Mouse (Mus musculus): Measurements from ENCODE around the gene Vmn1r54. TPM values are rescaled to one million over a fixed set of nuclear protein-coding genes. Genes with fewer than 3 reads are reported as not detected.
"Not testable (repeated sequence)": the region's sequence is repeated elsewhere in the genome, so short reads cannot be mapped to it uniquely, and the experiment has no call there.

The Vmn1r54 gene
- polyA plus RNA-seq (2012; rRNA removed) = not detected in 2 replicates

GRCm38 (mm10) chr6:90246000-90246399 is at the start of gene Vmn1r54:
Gene Vmn1r54, plus strand, starts transcription at chr6:90246300.
- DNase-seq (ENCODE audit: low read depth) = no peak
- TF ChIP-seq POLR2A (IDR thresholded peaks at IDR 0.05; ENCODE audit: borderline replicate concordance, extremely low read depth, insufficient read depth, insufficient read length, poor library complexity, severe bottlenecking) (no peak), CTCF (IDR thresholded peaks at IDR 0.05; ENCODE audit: borderline replicate concordance, extremely low read depth, insufficient read depth, insufficient read length) (no peak)

GRCm38 (mm10) chr6:90202493-90202892 is 43.6 kb upstream of the Vmn1r54 start, which contains the start of gene V1ra8:
Gene V1ra8, plus strand, starts transcription at chr6:90202793.
- DNase-seq (ENCODE audit: low read depth) = not testable (repeated sequence)

DNA sequence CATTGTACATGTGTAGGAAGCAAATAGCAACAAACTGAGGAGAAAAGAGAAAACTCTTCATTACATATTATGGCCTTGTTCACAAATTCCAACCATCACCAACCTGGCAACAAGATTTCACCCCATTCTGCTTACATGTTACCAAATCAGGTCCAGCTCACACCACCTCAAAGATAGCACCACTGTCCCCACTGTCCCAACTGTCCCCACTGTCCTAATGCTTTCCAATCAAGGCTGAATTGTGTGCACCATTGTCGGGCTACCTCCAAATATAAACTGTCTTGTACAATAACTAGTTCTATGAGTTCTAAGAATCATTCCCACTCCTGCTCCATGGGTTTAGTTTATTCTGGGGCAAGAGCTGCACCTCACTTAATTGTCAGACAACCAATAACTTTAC is 21.8 kb upstream of the Vmn1r54 start, which contains the start of gene Vmn1r53:
Gene Vmn1r53 (minus strand): TSS at position 101 of the 400 bp plus-strand sequence.
- TF ChIP-seq POLR2A (IDR thresholded peaks at IDR 0.05; ENCODE audit: borderline replicate concordance, extremely low read depth, insufficient read depth, insufficient read length, poor library complexity, severe bottlenecking) (no peak), CTCF (IDR thresholded peaks at IDR 0.05; ENCODE audit: borderline replicate concordance, extremely low read depth, insufficient read depth, insufficient read length) (no peak)
- DNase-seq (ENCODE audit: low read depth) = no peak

DNA sequence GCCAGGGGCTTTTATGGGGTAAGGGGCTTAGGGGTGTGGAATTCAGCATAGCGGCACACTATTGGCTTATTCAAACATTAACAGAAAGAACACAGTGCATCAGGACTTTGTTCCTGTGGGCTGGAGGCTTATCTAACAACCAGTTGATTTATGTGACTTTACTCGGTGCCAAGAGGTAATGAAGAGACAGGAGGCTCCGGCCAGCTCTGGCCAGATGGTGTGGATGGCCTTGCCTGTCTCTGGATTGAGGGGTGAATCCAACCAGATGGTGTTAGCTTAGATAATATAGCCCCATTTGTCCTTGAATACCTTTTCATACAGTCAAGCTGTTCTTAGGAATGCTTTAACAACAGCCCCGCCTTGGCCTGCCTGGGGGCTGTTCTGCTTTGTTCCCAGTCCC is 14.0 kb upstream of the Vmn1r54 start:
- not testable (repeated sequence) for DNase-seq (ENCODE audit: low read depth)

DNA sequence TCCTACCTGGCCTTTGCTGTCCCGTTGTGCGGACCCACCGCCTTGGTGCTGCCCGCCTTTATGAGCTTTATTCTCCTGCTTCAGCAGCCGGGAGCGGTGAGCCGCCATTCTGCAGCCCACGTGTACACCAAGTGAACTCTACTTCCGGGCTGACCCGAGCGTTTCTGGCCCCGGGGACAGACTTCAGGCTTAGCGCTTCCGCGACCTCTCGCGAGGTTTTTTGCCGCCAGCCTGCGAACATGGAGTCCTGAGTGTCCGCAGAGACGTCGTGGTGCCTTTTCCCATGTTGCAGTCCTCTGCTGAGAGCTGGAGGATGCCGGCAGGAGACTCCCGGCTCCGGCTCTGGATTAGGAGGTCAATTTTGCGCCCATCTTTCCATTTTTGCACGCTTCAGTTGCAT is 13.4 kb upstream of the Vmn1r54 start:
- TF ChIP-seq POLR2A (IDR thresholded peaks at IDR 0.05; ENCODE audit: borderline replicate concordance, extremely low read depth, insufficient read depth, insufficient read length, poor library complexity, severe bottlenecking) (no peak), CTCF (IDR thresholded peaks at IDR 0.05; ENCODE audit: borderline replicate concordance, extremely low read depth, insufficient read depth, insufficient read length) (no peak)
- no peak for DNase-seq (ENCODE audit: low read depth)

DNA sequence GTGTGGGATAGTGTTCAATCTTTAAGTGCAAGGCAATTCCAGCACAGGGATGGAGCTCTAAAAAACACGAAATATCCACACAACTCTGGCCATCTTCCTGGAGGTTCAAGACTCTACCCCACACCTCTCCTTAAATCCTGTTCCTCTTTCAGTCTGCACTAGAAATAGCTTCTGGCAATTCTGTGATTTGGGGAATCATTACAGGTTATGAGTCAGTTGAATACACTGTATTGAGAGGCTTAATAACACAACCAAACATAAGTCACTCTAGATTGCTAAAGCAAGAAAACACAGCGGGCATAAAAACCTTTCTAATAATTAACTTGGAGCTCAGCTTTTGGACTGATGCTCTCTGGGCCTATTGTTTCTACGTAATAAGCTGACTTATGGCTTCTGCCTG is 2.1 kb upstream of the Vmn1r54 start:
- TF ChIP-seq CTCF (IDR thresholded peaks at IDR 0.05; ENCODE audit: borderline replicate concordance, extremely low read depth, insufficient read depth, insufficient read length) (no peak), POLR2A (IDR thresholded peaks at IDR 0.05; ENCODE audit: borderline replicate concordance, extremely low read depth, insufficient read depth, insufficient read length, poor library complexity, severe bottlenecking) (no peak)
- DNase-seq (ENCODE audit: low read depth) = no peak

- DNase-seq (ENCODE audit: low read depth) = peak; percentile 7
- no peak for TF ChIP-seq POLR2A (IDR thresholded peaks at IDR 0.05; ENCODE audit: borderline replicate concordance, extremely low read depth, insufficient read depth, insufficient read length, poor library complexity, severe bottlenecking)
- TF ChIP-seq CTCF (IDR thresholded peaks at IDR 0.05; ENCODE audit: borderline replicate concordance, extremely low read depth, insufficient read depth, insufficient read length) = peak; percentile 35; the same call in 1 of the 2 replicates
Measured at GRCm38 (mm10) chr6:90288265-90288664, 42.2 kb downstream of the Vmn1r54 start.

GRCm38 (mm10) chr6:90300919-90301318 is 54.8 kb downstream of the Vmn1r54 start, which contains the start of gene BC048671:
Gene BC048671, plus strand, starts transcription at chr6:90301219.
- TF ChIP-seq CTCF (IDR thresholded peaks at IDR 0.05; ENCODE audit: borderline replicate concordance, extremely low read depth, insufficient read depth, insufficient read length) (no peak), POLR2A (IDR thresholded peaks at IDR 0.05; ENCODE audit: borderline replicate concordance, extremely low read depth, insufficient read depth, insufficient read length, poor library complexity, severe bottlenecking) (no peak)
- no peak for DNase-seq (ENCODE audit: low read depth)

- no peak for TF ChIP-seq CTCF (IDR thresholded peaks at IDR 0.05; ENCODE audit: borderline replicate concordance, extremely low read depth, insufficient read depth, insufficient read length)
- TF ChIP-seq POLR2A (IDR thresholded peaks at IDR 0.05; ENCODE audit: borderline replicate concordance, extremely low read depth, insufficient read depth, insufficient read length, poor library complexity, severe bottlenecking) = no peak
- no peak for DNase-seq (ENCODE audit: low read depth)
Measured at GRCm38 (mm10) chr6:90306315-90306975, 60.3 kb downstream of the Vmn1r54 start.

DNA sequence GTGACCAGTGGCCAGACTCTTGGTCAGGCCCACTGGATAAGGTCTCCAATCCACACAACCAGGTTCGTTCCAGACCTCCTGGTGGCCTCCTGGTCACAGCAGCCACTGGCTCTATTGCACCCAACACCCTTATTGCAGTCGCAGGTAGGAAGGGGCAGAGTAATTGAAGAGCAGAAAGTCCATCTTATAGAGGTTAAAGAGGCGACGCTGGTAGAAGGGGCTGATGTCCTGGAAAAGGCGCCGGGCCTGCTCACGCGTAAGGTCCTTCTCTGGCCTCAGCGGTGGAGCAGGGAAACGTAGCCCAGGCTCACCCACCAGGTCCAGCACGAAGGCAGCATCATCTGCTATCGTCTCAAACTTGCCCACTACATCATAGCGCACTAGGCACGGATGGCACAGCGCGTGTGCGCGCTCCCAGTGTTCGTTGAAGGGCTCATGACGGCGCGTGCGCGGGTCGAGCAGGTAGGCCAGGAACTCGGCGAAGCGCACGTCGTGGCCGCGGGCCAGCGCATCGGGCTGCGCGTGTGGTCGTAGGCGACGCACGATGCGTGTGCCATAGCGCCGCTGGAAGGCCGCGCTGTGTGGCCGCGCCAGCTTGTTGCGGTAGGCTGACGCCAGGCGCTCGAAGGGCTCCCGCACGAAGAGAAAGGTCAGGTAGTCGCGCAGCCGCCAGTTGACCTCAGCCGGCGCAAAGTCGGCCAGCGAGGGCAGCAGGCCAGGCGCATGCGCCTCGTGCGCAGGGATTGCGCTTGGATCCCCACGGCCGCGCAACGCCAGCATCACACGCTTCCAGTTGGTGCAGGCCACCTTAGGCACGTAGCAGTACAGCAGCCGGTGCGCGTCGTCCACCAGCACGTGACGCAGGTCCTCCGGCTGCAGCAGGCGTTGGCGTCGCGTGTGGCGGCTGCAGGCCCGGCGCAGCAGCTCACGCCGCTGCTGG is 63.0 kb downstream of the Vmn1r54 start:
- DNase-seq (ENCODE audit: low read depth) = no peak

DNA sequence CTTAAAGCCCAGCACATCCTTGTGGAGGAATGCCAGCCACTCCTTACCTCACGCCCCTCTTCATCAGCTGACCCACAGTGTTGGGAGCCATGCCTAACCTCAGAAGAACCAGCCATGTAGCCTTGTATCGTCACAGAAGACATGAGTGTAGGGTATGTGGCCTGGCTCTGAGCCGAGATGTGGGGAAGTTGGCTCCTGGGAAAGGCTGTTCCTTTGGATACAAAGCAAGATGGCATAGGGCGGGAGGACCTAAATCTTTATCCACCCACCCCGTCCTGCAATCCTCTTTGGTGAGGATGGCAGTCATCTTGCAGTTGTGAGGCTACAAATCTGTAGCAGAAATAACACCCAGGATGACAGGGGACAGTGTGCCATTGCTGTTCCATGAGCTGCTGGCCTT is 69.9 kb downstream of the Vmn1r54 start:
- DNase-seq (ENCODE audit: low read depth) = no peak

More for the DNA sequence above, 63.0 kb downstream of the Vmn1r54 start:
- TF ChIP-seq CTCF (IDR thresholded peaks at IDR 0.05; ENCODE audit: borderline replicate concordance, extremely low read depth, insufficient read depth, insufficient read length) (no peak), POLR2A (IDR thresholded peaks at IDR 0.05; ENCODE audit: borderline replicate concordance, extremely low read depth, insufficient read depth, insufficient read length, poor library complexity, severe bottlenecking) (no peak)

More for the DNA sequence above, 69.9 kb downstream of the Vmn1r54 start:
- TF ChIP-seq POLR2A (IDR thresholded peaks at IDR 0.05; ENCODE audit: borderline replicate concordance, extremely low read depth, insufficient read depth, insufficient read length, poor library complexity, severe bottlenecking) = no peak
- TF ChIP-seq CTCF (IDR thresholded peaks at IDR 0.05; ENCODE audit: borderline replicate concordance, extremely low read depth, insufficient read depth, insufficient read length) = no peak

Measured in brain, embryonic 14.5 days (tissue).